Mouse (Mus musculus) limb, embryonic 11.5 days (tissue): Measurements from ENCODE around the gene Tmem126a. TPM values are rescaled to one million over a fixed set of nuclear protein-coding genes. Genes with fewer than 3 reads are reported as not detected.

Experiments used
- ATAC-seq: fragments of 200-750 bp; cut with Nextera tagmentation; 2 replicates; pipeline ENCODE4 v1.8.0; 2017; ENCODE audit warnings: low read depth; ENCODE audit not compliant: insufficient number of reproducible peaks, low FRiP score, low TSS enrichment
- DNase-seq: peaks from one replicate; pipeline ENCODE4 v3.0.0-alpha.2; 2015; ENCODE audit warnings: low spot score
- H3K27ac ChIP-seq: fragments of 300-500 bp; sonication (generic); replicated peaks from 2 replicates; pipeline ENCODE4 v1.5.1; 2014; ENCODE audit warnings: low read depth, mild to moderate bottlenecking, low read length
- H3K27me3 ChIP-seq: fragments of 300-500 bp; sonication (generic); 2 replicates; pipeline ENCODE4 v1.6.1; 2014; ENCODE audit warnings: mild to moderate bottlenecking, low read length, mixed read lengths; ENCODE audit not compliant: control insufficient read depth, insufficient read depth
- H3K36me3 ChIP-seq: fragments of 300-500 bp; sonication (generic); 2 replicates; pipeline ENCODE4 v1.6.1; 2014; ENCODE audit warnings: mild to moderate bottlenecking, low read length, moderate library complexity, mixed read lengths; ENCODE audit not compliant: control insufficient read depth, insufficient read depth
- H3K4me1 ChIP-seq: fragments of 300-500 bp; sonication (generic); 2 replicates; pipeline ENCODE4 v1.6.1; 2014; ENCODE audit warnings: low read length, mixed read lengths; ENCODE audit not compliant: control insufficient read depth, insufficient read depth
- H3K4me2 ChIP-seq: fragments of 300-500 bp; sonication (generic); 2 replicates; pipeline ENCODE4 v1.6.1; 2014; ENCODE audit warnings: low read depth, mild to moderate bottlenecking, moderate library complexity; ENCODE audit not compliant: severe bottlenecking
- H3K4me3 ChIP-seq: fragments of 300-500 bp; sonication (generic); 2 replicates; pipeline ENCODE4 v1.5.1; 2014; ENCODE audit warnings: low read depth, low read length
- H3K9ac ChIP-seq: fragments of 300-500 bp; sonication (generic); 2 replicates; pipeline ENCODE4 v1.6.1; 2014; ENCODE audit warnings: mild to moderate bottlenecking, low read length
- H3K9me3 ChIP-seq: fragments of 300-500 bp; sonication (generic); 2 replicates; pipeline ENCODE4 v1.6.1; 2016; ENCODE audit warnings: low read length; ENCODE audit not compliant: control insufficient read depth
- WGBS: fragments of 180-500 bp; shearing (Covaris S2); extraction: QIAGEN DNeasy Blood & Tissue Kit; methylation state at CpG from one replicate; pipeline ENCODE4 v1.1.7; 2014; 5-methylcytosine and 5-hydroxymethylcytosine counted together
- polyA plus RNA-seq: library from polyadenylated mRNA; unstranded; fragments of >200 nt; fragmentation: Nextera tagmentation; extraction: Ambion mirVana; gene quantifications from 2 replicates; pipeline ENCODE4 v1.2.1, GENCODE M21; 2014

Tmem126a gene
- 109 and 119 TPM in 2 replicates for polyA plus RNA-seq

GRCm38 (mm10) chr7:90456845-90457468, at the start of gene Tmem126a:
Gene Tmem126a, minus strand, starts transcription at chr7:90457229.
- Histone ChIP-seq H3K27me3 (no peaks in the 10 kb centered on the region), H3K4me1 (peaks cover 3% of the 10 kb centered on the region; the same call in 1 of the 2 replicates), H3K4me3 (peak within 1 kb of the TSS; percentile 63), H3K9me3 (no peaks in the 10 kb centered on the region), H3K4me2 (peak within 1 kb of the TSS; percentile 35), H3K36me3 (no peaks in the 10 kb centered on the region; the same call in 1 of the 2 replicates), H3K9ac (peak within 1 kb of the TSS; percentile 79), H3K27ac (peak within 1 kb of the TSS; percentile 30)
- WGBS, result under 1% methylated on average over 41 of the region's 41 CpGs
- ATAC-seq (peak; percentile 95), DNase-seq (peak; percentile 88)

DNA sequence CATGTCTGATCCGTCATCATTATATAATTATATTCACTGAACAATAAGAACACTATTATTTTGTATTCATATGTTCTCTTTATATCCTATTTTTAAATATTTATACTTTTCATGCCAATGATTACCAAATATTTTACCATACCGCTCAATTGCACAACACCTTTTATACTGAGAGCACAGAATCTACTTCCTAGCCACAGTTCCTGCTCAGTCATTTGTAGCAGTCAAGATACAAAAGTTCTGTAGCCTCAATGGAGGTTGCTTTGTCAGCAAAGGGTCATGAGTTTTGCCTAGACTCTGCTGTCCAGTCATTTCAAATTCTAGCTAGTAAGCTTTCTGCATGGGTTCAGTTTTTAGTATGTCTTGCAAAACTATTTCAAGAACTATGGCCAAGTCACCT, 25.6 kb upstream of the Tmem126a start:
- Histone ChIP-seq H3K4me1 (no peaks in the 10 kb centered on the region), H3K9ac (no peak overlapping the region), H3K36me3 (no peaks in the 10 kb centered on the region), H3K4me3 (no peak overlapping the region), H3K4me2 (no peak overlapping the region), H3K9me3 (no peaks in the 10 kb centered on the region), H3K27me3 (no peaks in the 10 kb centered on the region), H3K27ac (no peak overlapping the region)
- ATAC-seq (no peak), DNase-seq (no peak)
- 90% methylated on average over 2 of the region's 2 CpGs for WGBS

DNA sequence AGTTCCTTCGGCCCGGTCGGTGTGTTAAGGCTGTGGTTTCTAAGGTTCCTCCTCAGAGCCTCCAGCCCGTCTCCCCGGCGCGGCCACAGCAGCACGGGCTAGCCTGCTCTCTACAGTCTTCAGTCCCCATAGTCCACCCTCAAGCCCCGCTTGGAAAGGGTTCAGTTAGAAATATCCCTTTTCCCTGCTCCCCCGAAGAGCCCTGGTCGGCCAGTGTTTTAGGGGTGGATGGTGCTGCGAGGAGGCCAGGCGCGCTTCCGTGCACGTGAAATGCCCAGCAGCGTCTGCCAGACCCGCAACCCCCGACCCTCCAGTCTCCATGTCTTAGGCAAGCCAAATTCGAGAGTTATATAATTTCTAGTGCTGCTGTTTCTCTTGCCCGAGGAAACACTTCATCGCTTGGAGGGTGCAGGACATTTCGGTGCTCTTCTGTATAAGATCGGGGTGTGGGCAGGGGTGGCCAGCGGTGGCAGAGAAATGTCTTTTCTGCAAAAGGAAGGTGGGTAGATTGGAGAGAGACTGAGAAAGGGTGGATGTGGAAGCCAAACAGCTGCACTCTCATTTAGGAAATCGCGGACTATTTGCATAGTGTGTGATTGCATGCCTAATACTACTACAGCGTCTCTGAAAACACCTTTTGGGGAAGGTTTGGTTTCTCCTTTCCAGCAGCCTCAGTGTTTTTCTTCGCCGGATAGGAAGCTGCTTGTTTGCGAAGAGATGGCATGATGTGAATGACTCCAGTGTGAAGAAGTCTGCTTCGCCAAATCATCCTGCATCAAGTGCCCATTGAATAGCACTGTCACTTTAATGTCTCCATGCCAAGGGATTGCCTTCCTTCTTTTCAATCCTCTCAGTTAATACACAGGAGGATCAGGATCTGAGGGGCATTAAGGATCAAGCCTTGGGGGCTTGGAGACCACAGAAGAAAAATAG, 19.6 kb upstream of the Tmem126a start, which contains the start of gene Dlg2:
Gene Dlg2, plus strand, starts transcription at position 360 of the 933 bp plus-strand sequence.
- Histone ChIP-seq H3K9ac (peak within 1 kb of the TSS; percentile 67), H3K9me3 (no peaks in the 10 kb centered on the region), H3K27ac (no peak within 1 kb of the TSS), H3K4me2 (peak within 1 kb of the TSS; percentile 69), H3K27me3 (no peaks in the 10 kb centered on the region; the same call in 1 of the 2 replicates), H3K36me3 (no peaks in the 10 kb centered on the region), H3K4me1 (no peaks in the 10 kb centered on the region), H3K4me3 (peak within 1 kb of the TSS; percentile 57)
- ATAC-seq, result no peak; the same call in none of the 2 replicates
- DNase-seq, result no peak
- 1% methylated on average over 32 of the region's 32 CpGs for WGBS

DNA sequence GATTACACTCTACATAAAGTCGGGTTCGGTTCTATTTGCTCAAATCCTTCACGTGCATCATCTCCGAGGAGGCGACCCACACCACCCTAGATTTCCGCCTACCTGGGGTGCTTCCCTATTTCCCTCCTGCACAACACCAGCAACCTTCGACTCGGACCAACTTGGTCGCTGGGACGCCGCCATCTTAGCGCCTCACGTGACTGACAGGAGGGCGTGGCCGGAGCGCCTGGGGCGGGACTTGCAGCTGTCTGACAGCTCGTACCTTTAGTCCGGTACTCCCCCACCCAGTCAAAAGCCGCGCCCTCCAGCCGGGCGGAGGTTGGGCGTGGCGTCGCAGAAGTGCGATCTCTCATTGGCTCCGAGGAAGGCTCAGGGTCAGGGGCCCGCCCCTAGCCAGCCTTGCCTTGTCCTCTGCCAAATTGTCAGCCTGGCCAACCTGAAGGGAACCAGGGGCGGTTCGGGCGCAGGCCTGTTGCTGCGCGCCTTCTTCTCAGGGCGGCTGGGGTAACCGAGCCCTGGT, 18.8 kb upstream of the Tmem126a start, which contains the start of gene Tmem126b:
Gene Tmem126b, minus strand, starts transcription at position 209 of the 520 bp plus-strand sequence.
- Histone ChIP-seq H3K27me3 (no peaks in the 10 kb centered on the region; the same call in 1 of the 2 replicates), H3K27ac (no peak within 1 kb of the TSS), H3K36me3 (no peaks in the 10 kb centered on the region), H3K4me3 (peak within 1 kb of the TSS; percentile 57), H3K9ac (peak within 1 kb of the TSS; percentile 67), H3K9me3 (no peaks in the 10 kb centered on the region), H3K4me1 (no peaks in the 10 kb centered on the region), H3K4me2 (peak within 1 kb of the TSS; percentile 69)
- WGBS, result under 1% methylated on average over 36 of the region's 36 CpGs
- DNase-seq (peak; percentile 98), ATAC-seq (peak; percentile 100)

- DNase-seq (no peak), ATAC-seq (no peak)
- H3K36me3 ChIP-seq, result no peaks in the 10 kb centered on the region
- no peaks in the 10 kb centered on the region for H3K9me3 ChIP-seq
- no peak overlapping the region for H3K4me3 ChIP-seq
- H3K9ac ChIP-seq, result no peak overlapping the region
- no peak overlapping the region for H3K4me2 ChIP-seq
- no peaks in the 10 kb centered on the region; the same call in 1 of the 2 replicates for H3K27me3 ChIP-seq
- 78% methylated on average over 2 of the region's 2 CpGs for WGBS
- H3K27ac ChIP-seq, result no peak overlapping the region
- H3K4me1 ChIP-seq, result no peaks in the 10 kb centered on the region
Observed at GRCm38 (mm10) chr7:90473511-90473910, 16.5 kb upstream of the Tmem126a start.

DNA sequence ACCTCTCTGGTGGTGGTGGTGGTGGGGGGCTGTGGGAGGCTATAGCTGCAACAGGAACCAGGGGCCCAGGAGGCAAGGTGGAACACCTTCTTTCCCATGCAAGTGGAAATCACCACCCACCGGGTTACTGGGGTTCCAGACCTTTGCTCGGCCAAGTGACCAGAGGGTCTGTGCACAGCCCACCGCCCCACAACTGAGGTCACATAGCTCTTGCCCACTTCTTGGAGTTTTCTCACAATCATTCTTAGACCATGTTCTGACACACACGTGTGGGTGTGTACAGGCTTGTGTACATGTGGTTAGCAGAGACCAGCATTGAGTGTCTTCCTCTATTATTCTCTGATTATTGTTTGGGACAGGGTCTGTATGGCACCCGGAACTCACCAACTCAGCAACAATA, 4.4 kb upstream of the Tmem126a start:
- Histone ChIP-seq H3K9ac (no peak overlapping the region), H3K4me3 (no peak overlapping the region), H3K4me1 (no peaks in the 10 kb centered on the region), H3K27me3 (no peaks in the 10 kb centered on the region), H3K4me2 (no peak overlapping the region), H3K36me3 (no peaks in the 10 kb centered on the region), H3K9me3 (no peaks in the 10 kb centered on the region), H3K27ac (no peak overlapping the region)
- WGBS, result 90% methylated on average over 5 of the region's 5 CpGs
- ATAC-seq (no peak), DNase-seq (no peak)

GRCm38 (mm10) chr7:90460930-90461329, 3.9 kb upstream of the Tmem126a start:
- peaks cover 3% of the 10 kb centered on the region; the same call in 1 of the 2 replicates for H3K4me1 ChIP-seq
- no peak overlapping the region for H3K4me2 ChIP-seq
- H3K9me3 ChIP-seq, result no peaks in the 10 kb centered on the region
- H3K27me3 ChIP-seq, result no peaks in the 10 kb centered on the region
- WGBS, result 19% methylated on average over 14 of the region's 14 CpGs
- no peak overlapping the region for H3K27ac ChIP-seq
- ATAC-seq (no peak), DNase-seq (no peak)
- no peak overlapping the region for H3K4me3 ChIP-seq
- no peaks in the 10 kb centered on the region for H3K36me3 ChIP-seq
- H3K9ac ChIP-seq, result no peak overlapping the region

DNA sequence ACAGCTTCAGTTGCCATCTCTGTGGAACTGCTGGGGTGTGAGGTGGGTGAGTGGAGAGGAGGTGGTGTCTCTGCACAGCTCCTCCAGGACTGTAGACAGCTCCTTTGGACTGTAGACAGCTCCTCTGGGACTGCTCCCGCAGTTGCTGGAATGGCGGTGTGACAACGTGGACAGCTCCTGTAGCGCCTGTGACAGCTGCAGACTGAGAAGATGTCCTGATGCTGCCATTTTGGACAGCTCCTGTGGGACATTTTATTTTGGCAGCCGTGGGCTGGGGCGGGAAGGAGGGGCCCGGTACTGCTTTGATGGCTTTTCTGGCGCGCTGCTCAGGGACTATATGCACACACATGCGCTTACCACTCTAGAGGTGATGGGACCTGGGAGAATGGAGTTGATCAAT, 3.3 kb upstream of the Tmem126a start:
- no peak overlapping the region for H3K9ac ChIP-seq
- DNase-seq (no peak), ATAC-seq (no peak)
- no peak overlapping the region for H3K27ac ChIP-seq
- no peak overlapping the region for H3K4me3 ChIP-seq
- no peaks in the 10 kb centered on the region for H3K9me3 ChIP-seq
- 54% methylated on average over 10 of the region's 10 CpGs for WGBS
- no peak overlapping the region for H3K4me2 ChIP-seq
- H3K27me3 ChIP-seq, result no peaks in the 10 kb centered on the region
- H3K36me3 ChIP-seq, result no peaks in the 10 kb centered on the region
- H3K4me1 ChIP-seq, result peaks cover 3% of the 10 kb centered on the region; the same call in 1 of the 2 replicates
